Mouse (Mus musculus) mouse embryonic stem cell (cell line): ENCODE results near the gene Pnma1.

ENCODE experiments used
- in situ Hi-C, 2 experiments: fragments of 300-500 bp; cut with MboI; formaldehyde crosslinking; loops; 1 replicate in 1 of 2; 3 replicates in 1 of 2; pipeline ENCODE4 v1.14.3; 2019 to 2020; ENCODE audit warnings: low sequenced_read_pairs in 2 of 2, low pct_unique_long_range_greater_than_20kb in 1 of 2, mixed read lengths in 1 of 2; ENCODE audit not compliant: unreplicated experiment in 1 of 2

Pnma1 gene

GRCm38 (mm10) chr12:84180701-84181435 lies 32.6 kb upstream of the Pnma1 start:
- in situ Hi-C loops, result no loop called here

GRCm38 (mm10) chr12:84180090-84180489 lies 31.8 kb upstream of the Pnma1 start:
- in situ Hi-C loops, result no loop called here

GRCm38 (mm10) chr12:84178652-84179445 lies 30.6 kb upstream of the Pnma1 start:
- in situ Hi-C loops, result no loop called here

GRCm38 (mm10) chr12:84178052-84178451 lies 29.8 kb upstream of the Pnma1 start:
- in situ Hi-C loops, result no loop called here

- in situ Hi-C loops, result no loop called here
Measured at GRCm38 (mm10) chr12:84176886-84177765, 28.8 kb upstream of the Pnma1 start.

- in situ Hi-C loops, result no loop called here
Measured at GRCm38 (mm10) chr12:84176126-84176769, 28.0 kb upstream of the Pnma1 start.

GRCm38 (mm10) chr12:84175659-84176061 lies 27.4 kb upstream of the Pnma1 start:
- in situ Hi-C loops, result no loop called here

- in situ Hi-C loops, result no loop called here
Measured at GRCm38 (mm10) chr12:84174871-84175270, 26.6 kb upstream of the Pnma1 start.

- in situ Hi-C loops, result no loop called here
Measured at GRCm38 (mm10) chr12:84174190-84174811, 26.0 kb upstream of the Pnma1 start.

GRCm38 (mm10) chr12:84173309-84173915 lies 25.1 kb upstream of the Pnma1 start:
- in situ Hi-C loops, result no loop called here

GRCm38 (mm10) chr12:84172862-84173261 lies 24.6 kb upstream of the Pnma1 start:
- in situ Hi-C loops, result no loop called here

GRCm38 (mm10) chr12:84172216-84172615 lies 23.9 kb upstream of the Pnma1 start:
- in situ Hi-C loops, result no loop called here

- in situ Hi-C loops, result no loop called here
Measured at GRCm38 (mm10) chr12:84170610-84171009, 22.3 kb upstream of the Pnma1 start.

- in situ Hi-C loops, result loop anchor here (10.0 kb wide), 2 partner anchors 59 to 89 kb away; no protein-coding TSS in a partner anchor
Measured at GRCm38 (mm10) chr12:84165631-84166373, 17.5 kb upstream of the Pnma1 start.

GRCm38 (mm10) chr12:84163586-84164110 lies 15.4 kb upstream of the Pnma1 start:
- in situ Hi-C loops, result loop anchor here (10.0 kb wide), 2 partner anchors 61 to 91 kb away; no protein-coding TSS in a partner anchor

- in situ Hi-C loops, result loop anchor here (10.0 kb wide), 2 partner anchors 62 to 92 kb away; no protein-coding TSS in a partner anchor
Measured at GRCm38 (mm10) chr12:84163133-84163532, 14.8 kb upstream of the Pnma1 start.
